ENCODE assay signal across 22 mouse cellular contexts in genomic region chr6:146670956-146671855, GRCm38 (mm10). TPM values are rescaled to one million over a fixed set of nuclear protein-coding genes. Genes with fewer than 3 reads are reported as not detected.
DNase-seq lines count a peak whose midpoint lies in the region; ATAC-seq lines count a peak whose summit lies in the region.
"Had no signal": no experiment of that assay in that cellular context is flagged by ENCODE, and none has a peak within 500 bp of the region (broad histone marks: within the 10 kb centered on the region; RNA-seq: fewer than 3 reads in every experiment).

No protein-coding gene starts in this region.

- H3K4me1 ChIP-seq in heart, embryonic 12.5 days (replicated peaks) = peaks cover 48% of the 10 kb centered on the region
- peaks cover 37% of the 10 kb centered on the region for H3K4me1 ChIP-seq in heart, embryonic 16.5 days (ENCODE audit: control insufficient read depth, insufficient read depth, low read length)
- no peaks in the 10 kb centered on the region for H3K4me1 ChIP-seq in embryonic facial prominence, embryonic 10.5 days
- H3K4me1 ChIP-seq: embryonic facial prominence, embryonic 15.5 days; hindbrain, embryonic 10.5 days; limb, embryonic 13.5 days; liver, embryonic 13.5 days had no signal

- no peaks in the 10 kb centered on the region for H3K36me3 ChIP-seq in heart, embryonic 12.5 days
- no peaks in the 10 kb centered on the region for H3K36me3 ChIP-seq in heart, embryonic 16.5 days (ENCODE audit: control insufficient read depth, insufficient read depth)
- no peaks in the 10 kb centered on the region for H3K36me3 ChIP-seq in embryonic facial prominence, embryonic 10.5 days (replicated peaks)
- H3K36me3 ChIP-seq: embryonic facial prominence, embryonic 15.5 days; hindbrain, embryonic 10.5 days; limb, embryonic 13.5 days; liver, embryonic 13.5 days had no signal

- peaks cover 7% of the 10 kb centered on the region for H3K9me3 ChIP-seq in heart, embryonic 12.5 days (replicated peaks)
- H3K9me3 ChIP-seq in heart, embryonic 16.5 days (replicated peaks; ENCODE audit: control insufficient read depth, low read length) = peaks cover 5% of the 10 kb centered on the region
- H3K9me3 ChIP-seq in embryonic facial prominence, embryonic 10.5 days = peaks cover 6% of the 10 kb centered on the region; the same call in 1 of the 2 replicates
- H3K9me3 ChIP-seq: embryonic facial prominence, embryonic 15.5 days had no signal

- DNase-seq in heart, postnatal 36 days = no peak
- peak; percentile 19 for DNase-seq in layer of hippocampus, adult 9-11 months
- no peak for DNase-seq in layer of hippocampus, postnatal 10 days (ENCODE audit: low spot score in 2 of 2)
- DNase-seq in lung, postnatal 4 days = no peak
- DNase-seq in embryonic facial prominence, embryonic 10.5 days (ENCODE audit: low spot score) = no peak
- DNase-seq: adrenal gland, postnatal 10 days; cerebellum, postnatal 10 days; embryo, embryonic 11 days; gastrocnemius, postnatal 14 days; kidney, adult 2 months; kidney, postnatal 10 days; liver, embryonic 13.5 days; lung, embryonic 14.5 days; lung, postnatal 36 days; retina, postnatal 1 day; thymus, postnatal 14 days had no signal

- intact Hi-C loops in heart, postnatal 36 days (cut with DNase I) = no loop called here

- peak overlapping the region; percentile 89 for H3K27ac ChIP-seq in heart, embryonic 12.5 days (ENCODE audit: poor library complexity, severe bottlenecking)
- peak overlapping the region; percentile 86 for H3K27ac ChIP-seq in heart, embryonic 16.5 days (ENCODE audit: low read length)
- H3K27ac ChIP-seq in embryonic facial prominence, embryonic 10.5 days (replicated peaks) = no peak overlapping the region
- H3K27ac ChIP-seq: embryonic facial prominence, embryonic 15.5 days; hindbrain, embryonic 10.5 days; limb, embryonic 13.5 days; liver, embryonic 13.5 days had no signal

- peak overlapping the region; percentile 48 for H3K4me2 ChIP-seq in heart, embryonic 12.5 days
- H3K4me2 ChIP-seq in heart, embryonic 16.5 days (ENCODE audit: low read depth, low read length) = peak overlapping the region; percentile 48
- H3K4me2 ChIP-seq: embryonic facial prominence, embryonic 15.5 days; limb, embryonic 13.5 days; liver, embryonic 13.5 days; lung, embryonic 14.5 days; midbrain, embryonic 11.5 days had no signal

- H3K9ac ChIP-seq in heart, embryonic 12.5 days = peak overlapping the region; percentile 50; the same call in 1 of the 2 replicates
- H3K9ac ChIP-seq in heart, embryonic 16.5 days (ENCODE audit: low read length) = peak overlapping the region; percentile 42; the same call in 1 of the 2 replicates
- H3K9ac ChIP-seq: embryonic facial prominence, embryonic 15.5 days; limb, embryonic 13.5 days; liver, embryonic 13.5 days; lung, embryonic 14.5 days had no signal

- no peaks in the 10 kb centered on the region for H3K27me3 ChIP-seq in heart, embryonic 12.5 days (replicated peaks)
- no peaks in the 10 kb centered on the region for H3K27me3 ChIP-seq in heart, embryonic 16.5 days (ENCODE audit: control insufficient read depth, insufficient read depth, low read length)
- no peaks in the 10 kb centered on the region for H3K27me3 ChIP-seq in embryonic facial prominence, embryonic 10.5 days (replicated peaks; ENCODE audit: low read depth, poor library complexity, severe bottlenecking)
- H3K27me3 ChIP-seq: embryonic facial prominence, embryonic 15.5 days; limb, embryonic 13.5 days; liver, embryonic 13.5 days had no signal

- WGBS in heart, embryonic 12.5 days = 29% methylated on average over 15 of the region's 15 CpGs
- WGBS in heart, embryonic 16.5 days = 27% methylated on average over 15 of the region's 15 CpGs
- WGBS in embryonic facial prominence, embryonic 10.5 days = 91% methylated on average over 15 of the region's 15 CpGs

- ATAC-seq in heart, embryonic 12.5 days (ENCODE audit: insufficient number of reproducible peaks, low FRiP score) = no peak
- ATAC-seq in heart, embryonic 16.5 days (replicated peaks; ENCODE audit: extremely low read depth, insufficient read depth, low FRiP score) = no peak

- H3K4me3 ChIP-seq in heart, embryonic 12.5 days = no peak overlapping the region
- 0 out of 2 replicates have a peak overlapping the region, but pooled peaks have one; percentile 13 for H3K4me3 ChIP-seq in heart, embryonic 16.5 days (ENCODE audit: low read length)
- H3K4me3 ChIP-seq in embryonic facial prominence, embryonic 10.5 days = no peak overlapping the region
- H3K4me3 ChIP-seq: embryonic facial prominence, embryonic 15.5 days; hindbrain, embryonic 10.5 days; limb, embryonic 13.5 days; liver, embryonic 13.5 days had no signal

RNA-seq across cellular contexts. Expression of gene Tm7sf3, which starts 28.6 kb away (rescaled TPM):
- polyA plus RNA-seq in heart, embryonic 12.5 days (2016; fragmentation: Nextera tagmentation; extraction: Ambion mirVana) = 49.4 and 51.7 TPM in 2 replicates
- 10 to 100 TPM; 15.8 to 18.0 TPM for total RNA-seq in heart, postnatal 36 days (2021)
- total RNA-seq in layer of hippocampus, postnatal 10 days (2021) = 10 to 100 TPM; 38.8 to 42.2 TPM
- 35.3 and 37.5 TPM in 2 replicates for polyA plus RNA-seq in heart, embryonic 16.5 days (2015; fragmentation: Nextera tagmentation; extraction: Ambion mirVana)
- polyA plus RNA-seq in embryonic facial prominence, embryonic 10.5 days (2016; fragmentation: Nextera tagmentation; extraction: Ambion mirVana) = 26.7 and 27.5 TPM in 2 replicates

RNA-seq across cellular contexts. Expression of gene Med21, which starts 28.9 kb away (rescaled TPM):
- polyA plus RNA-seq in heart, embryonic 12.5 days (2016; fragmentation: Nextera tagmentation; extraction: Ambion mirVana) = 130 and 136 TPM in 2 replicates
- total RNA-seq in heart, postnatal 36 days (2021) = 10 to 100 TPM; 46.6 to 48.5 TPM
- 10 to 100 TPM; 41.1 to 46.1 TPM for total RNA-seq in layer of hippocampus, postnatal 10 days (2021)
- polyA plus RNA-seq in heart, embryonic 16.5 days (2015; fragmentation: Nextera tagmentation; extraction: Ambion mirVana) = 143 and 150 TPM in 2 replicates
- 122 and 127 TPM in 2 replicates for polyA plus RNA-seq in embryonic facial prominence, embryonic 10.5 days (2016; fragmentation: Nextera tagmentation; extraction: Ambion mirVana)

RNA-seq across cellular contexts. Expression of gene Stk38l, which starts 53.6 kb away (rescaled TPM):
- 50.6 and 52.7 TPM in 2 replicates for polyA plus RNA-seq in heart, embryonic 12.5 days (2016; fragmentation: Nextera tagmentation; extraction: Ambion mirVana)
- total RNA-seq in heart, postnatal 36 days (2021) = 10 to 100 TPM; 12.8 to 13.7 TPM
- total RNA-seq in layer of hippocampus, postnatal 10 days (2021) = 10 to 100 TPM; 19.2 to 22.9 TPM
- 28.9 and 30.3 TPM in 2 replicates for polyA plus RNA-seq in heart, embryonic 16.5 days (2015; fragmentation: Nextera tagmentation; extraction: Ambion mirVana)
- 21.1 and 22.2 TPM in 2 replicates for polyA plus RNA-seq in embryonic facial prominence, embryonic 10.5 days (2016; fragmentation: Nextera tagmentation; extraction: Ambion mirVana)
